In genomic region chr6:85131673-85132072, GRCm38 (mm10) we compare ENCODE assay signal across 10 mouse cellular contexts. TPM values are rescaled to one million over a fixed set of nuclear protein-coding genes. Genes with fewer than 3 reads are reported as not detected.
DNase-seq lines count a peak whose midpoint lies in the region; ATAC-seq and TF ChIP-seq lines count a peak whose summit lies in the region.
"Had no signal": no experiment of that assay in that cellular context is flagged by ENCODE, and none has a peak within 500 bp of the region (broad histone marks: within the 10 kb centered on the region; RNA-seq: fewer than 3 reads in every experiment).

No protein-coding gene starts in this region.

- 1% methylated on average over 4 of the region's 4 CpGs for WGBS in forebrain, postnatal 0 days
- 1% methylated on average over 4 of the region's 4 CpGs for WGBS in intestine, postnatal 0 days
- WGBS in limb, embryonic 13.5 days, result 3% methylated on average over 4 of the region's 4 CpGs

- H3K4me1 ChIP-seq in ES-Bruce4 (ENCODE audit: control insufficient read depth, insufficient read depth, low read length), result peaks cover 2% of the 10 kb centered on the region
- H3K4me1 ChIP-seq in forebrain, postnatal 0 days (ENCODE audit: insufficient read depth), result no peaks in the 10 kb centered on the region
- no peaks in the 10 kb centered on the region for H3K4me1 ChIP-seq in intestine, postnatal 0 days (replicated peaks; ENCODE audit: control insufficient read depth, insufficient read depth, low read length)
- H3K4me1 ChIP-seq in limb, embryonic 13.5 days, result peaks cover 2% of the 10 kb centered on the region

- no peak for TF ChIP-seq EP300 in ES-Bruce4 (IDR thresholded peaks at IDR 0.05; ENCODE audit: insufficient read depth, low read depth, low read length)

- no peak overlapping the region for H3K27ac ChIP-seq in ES-Bruce4 (ENCODE audit: insufficient read depth, low read length)
- no peak overlapping the region for H3K27ac ChIP-seq in forebrain, postnatal 0 days (ENCODE audit: low read depth, low read length)
- no peak overlapping the region for H3K27ac ChIP-seq in intestine, postnatal 0 days (ENCODE audit: low read depth, low read length)
- H3K27ac ChIP-seq in limb, embryonic 13.5 days, result no peak overlapping the region
- H3K27ac ChIP-seq: heart, embryonic 13.5 days had no signal

- H3K36me3 ChIP-seq in ES-Bruce4 (ENCODE audit: control insufficient read depth, insufficient read depth, low read length, poor library complexity, severe bottlenecking), result no peaks in the 10 kb centered on the region
- H3K36me3 ChIP-seq in forebrain, postnatal 0 days (ENCODE audit: insufficient read depth), result no peaks in the 10 kb centered on the region
- peaks cover 18% of the 10 kb centered on the region for H3K36me3 ChIP-seq in intestine, postnatal 0 days (ENCODE audit: control insufficient read depth, insufficient read depth)
- peaks cover 16% of the 10 kb centered on the region for H3K36me3 ChIP-seq in limb, embryonic 13.5 days

- no peaks in the 10 kb centered on the region for H3K9me3 ChIP-seq in ES-Bruce4 (replicated peaks; ENCODE audit: control insufficient read depth, insufficient read depth, low read length, poor library complexity, severe bottlenecking)
- no peaks in the 10 kb centered on the region for H3K9me3 ChIP-seq in forebrain, postnatal 0 days (ENCODE audit: low read length)
- H3K9me3 ChIP-seq in intestine, postnatal 0 days (ENCODE audit: control insufficient read depth), result no peaks in the 10 kb centered on the region
- no peaks in the 10 kb centered on the region for H3K9me3 ChIP-seq in limb, embryonic 13.5 days
- H3K9me3 ChIP-seq: heart, embryonic 13.5 days had no signal

- H3K27me3 ChIP-seq in ES-Bruce4 (ENCODE audit: control insufficient read depth, insufficient read depth, low read length, poor library complexity, severe bottlenecking), result no peaks in the 10 kb centered on the region
- H3K27me3 ChIP-seq in forebrain, postnatal 0 days (ENCODE audit: insufficient read depth, low read length), result peaks cover 3% of the 10 kb centered on the region
- peaks cover 2% of the 10 kb centered on the region; the same call in 1 of the 2 replicates for H3K27me3 ChIP-seq in intestine, postnatal 0 days (replicated peaks; ENCODE audit: control insufficient read depth, insufficient read depth, low read length)
- H3K27me3 ChIP-seq in limb, embryonic 13.5 days, result peaks cover 13% of the 10 kb centered on the region

- no peak for TF ChIP-seq POLR2A in ES-Bruce4 (IDR thresholded peaks at IDR 0.05; ENCODE audit: insufficient read depth, low read length)

- peak; percentile 55 for TF ChIP-seq CTCF in ES-Bruce4 (IDR thresholded peaks at IDR 0.05; ENCODE audit: low read depth, low read length)
- TF ChIP-seq CTCF in forebrain, postnatal 0 days (IDR thresholded peaks at IDR 0.05; ENCODE audit: low read depth), result peak; percentile 87
- peak; percentile 85 for TF ChIP-seq CTCF in intestine, postnatal 0 days (IDR thresholded peaks at IDR 0.05; ENCODE audit: low read depth)

- H3K4me2 ChIP-seq in forebrain, postnatal 0 days (ENCODE audit: low read depth), result no peak overlapping the region
- no peak overlapping the region for H3K4me2 ChIP-seq in intestine, postnatal 0 days (replicated peaks; ENCODE audit: low read depth)
- H3K4me2 ChIP-seq in limb, embryonic 13.5 days (replicated peaks), result no peak overlapping the region
- H3K4me2 ChIP-seq: heart, embryonic 13.5 days had no signal

- peak; percentile 66 for ATAC-seq in forebrain, postnatal 0 days
- ATAC-seq in intestine, postnatal 0 days, result no peak
- 0 out of 2 replicates have a peak, but pooled peaks have one; percentile 44 for ATAC-seq in limb, embryonic 13.5 days (ENCODE audit: low FRiP score, low read depth)

- no peak overlapping the region for H3K4me3 ChIP-seq in ES-Bruce4 (ENCODE audit: low read depth, low read length)
- H3K4me3 ChIP-seq in forebrain, postnatal 0 days (ENCODE audit: low read depth, low read length), result no peak overlapping the region
- H3K4me3 ChIP-seq in intestine, postnatal 0 days (ENCODE audit: low read depth, low read length), result no peak overlapping the region
- H3K4me3 ChIP-seq in limb, embryonic 13.5 days, result no peak overlapping the region
- H3K4me3 ChIP-seq: heart, embryonic 13.5 days had no signal

- DNase-seq in 3T3-L1 (ENCODE audit: low read depth, low spot score), result peak; percentile 90
- peak; percentile 56 for DNase-seq in cerebellum, adult 11 months
- peak; percentile 84 for DNase-seq in forebrain, postnatal 0 days
- DNase-seq in retina, embryonic 14.5 days (ENCODE audit: low spot score), result peak; percentile 88
- DNase-seq in urinary bladder, postnatal 36 days (ENCODE audit: low spot score in 2 of 2), result peak; percentile 27 to 50

- no peak overlapping the region for H3K9ac ChIP-seq in ES-Bruce4 (ENCODE audit: low read depth, poor library complexity, severe bottlenecking)
- H3K9ac ChIP-seq in forebrain, postnatal 0 days, result no peak overlapping the region
- no peak overlapping the region for H3K9ac ChIP-seq in intestine, postnatal 0 days (ENCODE audit: low read depth, low read length)
- no peak overlapping the region for H3K9ac ChIP-seq in limb, embryonic 13.5 days
- H3K9ac ChIP-seq: heart, embryonic 13.5 days had no signal

RNA-seq across cellular contexts. Expression of gene Spr, which starts 5.9 kb away (rescaled TPM):
- 26.0 and 26.9 TPM in 2 replicates for polyA plus RNA-seq in ES-Bruce4 (2011; ENCODE audit: insufficient read depth, insufficient read length, low read depth, missing spikeins)
- 34.3 and 52.0 TPM in 2 replicates for total RNA-seq in forebrain, postnatal 0 days (2014; rRNA removed)
- 38.4 and 49.5 TPM in 2 replicates for polyA plus RNA-seq in forebrain, postnatal 0 days (2015; fragmentation: Nextera tagmentation; extraction: Ambion mirVana)
- polyA plus RNA-seq in intestine, postnatal 0 days (2015; fragmentation: Nextera tagmentation; extraction: Ambion mirVana), result 66.2 and 70.7 TPM in 2 replicates
- 39.5 and 41.4 TPM in 2 replicates for polyA plus RNA-seq in limb, embryonic 13.5 days (2015; fragmentation: Nextera tagmentation; extraction: Ambion mirVana)

RNA-seq across cellular contexts. Expression of gene Emx1, which starts 55.6 kb away (rescaled TPM):
- polyA plus RNA-seq in ES-Bruce4 (2011; ENCODE audit: insufficient read depth, insufficient read length, low read depth, missing spikeins), result 0.56 and 1.8 TPM in 2 replicates
- total RNA-seq in forebrain, postnatal 0 days (2014; rRNA removed), result 25.7 and 41.6 TPM in 2 replicates
- 28.8 and 41.0 TPM in 2 replicates for polyA plus RNA-seq in forebrain, postnatal 0 days (2015; fragmentation: Nextera tagmentation; extraction: Ambion mirVana)
- not detected in 2 replicates for polyA plus RNA-seq in intestine, postnatal 0 days (2015; fragmentation: Nextera tagmentation; extraction: Ambion mirVana)
- polyA plus RNA-seq in limb, embryonic 13.5 days (2015; fragmentation: Nextera tagmentation; extraction: Ambion mirVana), result 0.60 and 0.64 TPM in 2 replicates
- polyA plus RNA-seq: heart, embryonic 13.5 days; stomach, embryonic 16.5 days had no signal

Comparison
In these comparisons a context has a peak if more than half of its experiments do, and no peak if none do; other contexts are left out.
1. DNase-seq: peak in every context shown above with its lines; median percentile 90 in 3T3-L1; 88 in retina, embryonic 14.5 days; 84 in forebrain, postnatal 0 days; 56 in cerebellum, adult 11 months; 38 in urinary bladder, postnatal 36 days.
2. RNA of gene Emx1, which starts 55.6 kb away (polyA plus RNA-seq): 28.8 to 41.0 TPM in forebrain, postnatal 0 days; 0.56 to 1.8 TPM in ES-Bruce4, 0.60 to 0.64 TPM in limb, embryonic 13.5 days and not detected in intestine, postnatal 0 days; every median in the first group is over 10 times any median in the second.
3. Peak in every context shown above with its lines, with median percentiles within 50 percentile points of each other: CTCF ChIP-seq.